Mouse (Mus musculus) ovary, postnatal 10 days (tissue): ENCODE data around the gene Gm13757.
"Not testable (repeated sequence)": the region's sequence is repeated elsewhere in the genome, so short reads cannot be mapped to it uniquely, and the experiment has no call there.

Source experiments
- DNase-seq: peaks from one replicate; pipeline ENCODE4 v3.0.0; 2022; ENCODE audit warnings: low spot score

Gene Gm13757

GRCm38 (mm10) chr2:88449031-88449430, at the start of gene Gm13757:
Gm13757 (minus strand) TSS chr2:88449131.
- DNase-seq = no peak

GRCm38 (mm10) chr2:88493020-88493419, 44.1 kb upstream of the Gm13757 start, which contains the start of gene Olfr1185-ps1:
Olfr1185-ps1 (plus strand) TSS chr2:88493320.
- DNase-seq = no peak

GRCm38 (mm10) chr2:88483298-88483697, 34.4 kb upstream of the Gm13757 start, which contains the start of gene Olfr1184:
Olfr1184 (plus strand) TSS chr2:88483598.
- DNase-seq = no peak

GRCm38 (mm10) chr2:88454567-88454966, 5.6 kb upstream of the Gm13757 start, which contains the start of gene Olfr1183:
Olfr1183 (plus strand) TSS chr2:88454867.
- DNase-seq = not testable (repeated sequence)

GRCm38 (mm10) chr2:88426071-88426470, 22.9 kb downstream of the Gm13757 start, which contains the start of gene Olfr1181:
Olfr1181 (minus strand) TSS chr2:88426171.
- DNase-seq = no peak

- DNase-seq = no peak
Observed at GRCm38 (mm10) chr2:88419051-88419450, 29.9 kb downstream of the Gm13757 start, which contains the start of gene Olfr1180. Olfr1180 (minus strand) TSS chr2:88419151.

- no peak for DNase-seq
Observed at GRCm38 (mm10) chr2:88406353-88406752, 42.6 kb downstream of the Gm13757 start, which contains the start of gene Olfr1179. Olfr1179 (minus strand) TSS chr2:88406453.
